Mouse (Mus musculus): ENCODE results near the gene Kif5c. TPM values are rescaled to one million over a fixed set of nuclear protein-coding genes. Genes with fewer than 3 reads are reported as not detected.
A peak's percentile ranks its signal among the peaks of the same experiment; 100 is the strongest.

Gene Kif5c
- total RNA-seq, 2 experiments from 2014 or later, result 8.2 to 14.3 TPM

- no peak for DNase-seq
Observed at GRCm38 (mm10) chr2:49720343-49720742, 101.2 kb downstream of the Kif5c start.

DNA sequence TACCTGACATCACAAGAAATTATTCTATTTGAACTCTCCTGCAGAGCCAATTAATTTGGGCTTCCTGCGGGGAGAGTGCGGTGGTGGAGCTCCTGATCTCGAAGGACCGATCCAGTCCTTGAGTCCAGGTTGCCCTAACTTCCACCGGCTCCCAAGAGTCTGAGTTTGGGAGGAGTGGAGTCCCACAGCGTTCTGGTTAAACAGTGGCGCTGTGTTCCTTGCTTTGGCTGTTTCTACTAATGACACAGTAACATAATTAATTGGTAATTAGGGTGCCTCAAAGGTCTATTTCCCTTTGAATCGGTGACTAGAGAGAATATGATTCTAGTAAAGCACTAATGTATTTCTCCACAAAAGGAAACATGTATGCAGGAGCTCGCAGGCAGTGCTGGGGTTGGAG, 103.2 kb downstream of the Kif5c start:
- DNase-seq, result no peak

DNA sequence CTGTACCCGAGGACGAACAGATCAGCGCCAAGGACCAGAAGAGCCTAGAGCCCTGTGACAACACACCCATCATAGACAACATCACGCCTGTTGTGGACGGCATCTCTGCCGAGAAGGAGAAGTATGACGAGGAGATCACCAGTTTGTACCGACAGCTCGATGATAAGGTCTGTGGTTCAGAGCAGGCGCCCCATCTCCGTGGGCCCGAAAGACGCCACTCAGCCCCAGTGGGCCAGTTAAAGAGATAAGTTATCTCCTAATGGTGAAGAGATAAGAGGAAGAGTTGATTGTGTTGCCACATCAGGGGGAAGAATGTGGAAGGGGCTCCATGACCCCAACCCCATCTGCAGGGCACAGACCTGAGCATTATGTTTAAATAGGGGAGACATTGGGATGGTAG, 103.9 kb downstream of the Kif5c start:
- DNase-seq, result no peak

DNA sequence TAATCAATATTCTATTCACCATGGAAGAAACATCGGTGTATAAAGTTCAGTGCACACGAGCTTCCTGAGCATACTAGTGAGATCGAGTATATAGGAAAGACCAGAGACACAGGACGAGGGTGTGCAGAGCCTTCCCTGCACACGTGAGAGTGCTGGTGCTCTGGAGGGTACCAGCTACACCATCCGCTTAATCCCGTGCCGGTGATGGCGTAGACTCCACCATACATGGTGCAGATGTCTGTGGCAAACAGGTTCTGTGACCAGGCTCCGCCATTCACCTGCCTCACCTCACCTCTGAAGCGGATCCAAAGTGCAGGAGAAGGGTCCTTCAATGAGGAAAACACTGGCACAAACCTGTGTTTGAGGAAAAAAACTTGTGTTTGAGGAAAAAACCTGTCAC, 107.6 kb downstream of the Kif5c start:
- DNase-seq, result no peak

GRCm38 (mm10) chr2:49727199-49727598, 108.1 kb downstream of the Kif5c start:
- DNase-seq, result peak; percentile 71

DNA sequence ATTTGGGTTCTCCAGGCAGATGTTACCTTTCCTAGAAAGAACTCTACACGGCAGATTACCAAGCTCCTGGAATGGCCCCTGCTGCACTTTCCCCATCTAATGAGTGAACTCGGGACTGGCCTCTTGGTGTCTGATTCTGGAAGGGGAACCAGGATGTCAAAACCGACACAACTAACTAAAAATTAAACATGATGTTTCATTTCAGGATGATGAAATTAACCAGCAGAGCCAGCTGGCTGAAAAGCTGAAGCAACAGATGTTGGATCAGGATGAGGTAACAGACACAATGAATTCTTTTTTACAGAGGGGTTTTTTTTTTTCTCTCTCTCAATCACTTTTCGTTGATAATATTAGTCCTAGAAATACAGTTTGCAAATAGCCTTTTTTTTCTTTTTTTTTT, 108.6 kb downstream of the Kif5c start:
- no peak for DNase-seq

DNA sequence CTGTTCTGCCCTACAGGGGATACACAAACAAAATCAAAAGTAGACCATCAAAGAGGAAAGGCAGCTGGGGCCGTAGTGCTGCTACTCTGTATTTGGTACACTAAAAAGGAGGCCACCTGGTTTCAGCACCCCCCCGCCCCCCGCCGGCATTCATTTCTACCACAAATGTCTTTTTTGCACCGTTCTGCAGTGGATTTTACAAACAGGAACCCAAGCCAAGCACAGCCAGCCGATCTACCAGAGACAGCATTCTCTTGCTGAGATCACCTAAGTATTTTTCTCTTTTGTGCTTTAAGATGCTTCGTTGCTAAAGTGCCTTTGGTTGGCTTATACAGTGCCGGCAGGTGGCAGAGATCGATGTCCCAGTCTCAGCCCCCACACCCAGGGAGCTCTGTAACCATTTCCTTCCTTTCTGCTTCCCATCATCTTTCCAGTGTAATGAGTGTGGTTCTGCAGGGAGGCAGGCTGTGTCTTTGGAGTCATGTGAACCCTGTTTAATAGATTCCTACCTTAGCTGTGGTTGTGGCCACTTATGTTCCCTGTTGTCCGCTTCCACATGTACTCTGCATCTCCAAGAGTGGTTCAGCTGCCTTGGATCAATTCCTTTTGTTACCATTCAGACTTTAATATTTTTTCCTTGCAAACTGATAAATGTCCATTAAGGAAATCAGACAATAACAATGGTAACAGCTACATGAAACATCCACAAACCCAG, 110.0 kb downstream of the Kif5c start:
- DNase-seq, result no peak

DNA sequence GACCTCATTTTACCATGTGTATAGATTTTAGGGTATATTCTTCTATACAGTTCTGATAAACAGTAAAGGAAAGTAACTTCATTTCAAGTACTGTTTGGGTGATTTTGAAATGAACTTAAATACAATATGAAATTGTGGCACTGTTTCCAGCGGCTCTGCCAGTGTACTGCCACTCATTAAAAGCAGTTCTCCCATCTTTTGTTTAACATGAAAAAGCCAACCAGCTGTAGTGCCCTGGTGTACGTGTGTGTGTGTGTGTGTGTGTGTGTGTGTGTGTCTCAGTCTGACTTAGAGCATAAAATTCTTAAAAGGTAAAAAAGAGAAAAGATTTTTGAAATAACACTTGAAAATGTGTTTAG, 110.5 kb downstream of the Kif5c start:
- DNase-seq, result no peak

- DNase-seq, result no peak
Observed at GRCm38 (mm10) chr2:49730183-49730582, 111.1 kb downstream of the Kif5c start.

- no peak for DNase-seq
Observed at GRCm38 (mm10) chr2:49732745-49733655, 113.9 kb downstream of the Kif5c start.

DNA sequence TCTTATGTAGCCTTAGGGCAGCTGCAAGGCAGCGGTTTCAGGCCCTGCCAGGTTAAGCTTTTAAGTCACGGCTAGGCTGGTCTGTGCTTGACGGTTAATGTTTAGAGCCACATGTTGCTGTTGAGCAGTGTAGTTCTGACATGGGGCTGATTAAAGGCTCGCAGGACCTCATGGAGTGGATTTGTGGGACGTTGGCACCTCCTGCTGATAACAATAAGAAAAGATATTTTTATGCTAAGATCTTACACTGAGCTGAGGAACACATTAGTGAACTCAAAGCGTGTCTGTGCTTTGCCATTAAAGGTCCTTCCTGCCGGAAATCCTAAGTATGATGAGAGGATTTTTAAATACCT, 114.5 kb downstream of the Kif5c start:
- no peak for DNase-seq

- peak; percentile 80 for DNase-seq
Observed at GRCm38 (mm10) chr2:49734013-49734780, 115.1 kb downstream of the Kif5c start.

- no peak for DNase-seq
Observed at GRCm38 (mm10) chr2:49735386-49735785, 116.3 kb downstream of the Kif5c start.

DNA sequence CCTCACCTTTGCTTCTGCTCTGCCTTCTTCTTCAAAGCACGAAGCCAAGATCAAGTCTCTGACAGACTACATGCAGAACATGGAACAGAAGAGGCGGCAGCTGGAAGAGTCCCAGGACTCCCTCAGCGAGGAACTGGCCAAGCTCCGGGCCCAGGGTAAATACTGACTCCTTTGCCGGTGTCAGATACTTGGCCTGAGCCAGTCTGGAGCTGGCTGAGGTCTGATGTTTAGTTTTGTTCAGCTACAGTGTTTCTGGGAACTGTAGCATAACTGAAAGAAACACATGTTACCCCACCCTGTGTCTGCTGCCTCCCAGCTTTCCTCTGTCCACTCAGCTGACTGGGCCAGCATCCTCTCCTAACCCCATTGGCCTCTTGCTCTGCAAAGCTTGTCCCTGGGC, 119.9 kb downstream of the Kif5c start:
- no peak for DNase-seq

DNA sequence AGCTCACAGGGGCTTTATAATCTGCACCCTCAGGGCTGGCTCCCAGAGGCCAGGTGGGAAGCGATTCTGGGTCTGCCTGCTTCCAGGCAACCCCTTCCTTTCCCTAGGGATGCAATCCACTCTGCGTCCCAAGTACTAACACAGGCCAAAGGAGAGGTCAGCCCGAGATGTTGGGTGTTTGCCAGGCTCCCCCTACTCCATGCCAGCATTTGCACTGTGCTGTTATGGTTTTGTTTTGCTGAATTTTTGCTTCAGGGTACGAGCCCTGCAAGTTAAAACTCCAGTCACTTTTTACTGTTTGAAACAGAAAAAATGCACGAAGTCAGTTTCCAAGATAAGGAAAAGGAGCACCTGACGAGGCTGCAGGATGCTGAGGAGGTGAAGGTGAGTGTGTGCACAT, 121.9 kb downstream of the Kif5c start:
- DNase-seq, result no peak

GRCm38 (mm10) chr2:49741895-49742734, 123.0 kb downstream of the Kif5c start:
- no peak for DNase-seq

GRCm38 (mm10) chr2:49742919-49743318, 123.8 kb downstream of the Kif5c start:
- no peak for DNase-seq

DNA sequence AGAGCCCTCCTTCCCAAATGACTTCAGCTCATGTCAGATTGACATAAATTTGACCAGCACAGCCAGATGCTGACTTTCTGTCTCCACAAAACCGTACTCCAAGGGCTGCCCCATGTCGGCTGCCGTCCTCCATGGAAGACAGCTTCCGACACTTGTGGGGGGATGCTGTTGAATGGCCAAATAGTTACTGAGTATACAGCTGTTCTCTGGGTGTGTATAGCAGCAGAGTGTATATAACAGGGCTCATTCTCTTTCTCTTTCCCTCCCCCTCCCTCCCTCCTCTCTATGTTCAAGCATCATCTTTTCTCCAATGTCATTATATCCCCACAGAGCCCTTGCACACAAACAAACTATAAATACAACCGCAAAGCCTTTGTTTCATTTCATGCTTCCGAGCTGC, 124.7 kb downstream of the Kif5c start:
- DNase-seq, result no peak

- peak; percentile 40 for DNase-seq
Observed at GRCm38 (mm10) chr2:49744251-49745093, 125.4 kb downstream of the Kif5c start.

DNA sequence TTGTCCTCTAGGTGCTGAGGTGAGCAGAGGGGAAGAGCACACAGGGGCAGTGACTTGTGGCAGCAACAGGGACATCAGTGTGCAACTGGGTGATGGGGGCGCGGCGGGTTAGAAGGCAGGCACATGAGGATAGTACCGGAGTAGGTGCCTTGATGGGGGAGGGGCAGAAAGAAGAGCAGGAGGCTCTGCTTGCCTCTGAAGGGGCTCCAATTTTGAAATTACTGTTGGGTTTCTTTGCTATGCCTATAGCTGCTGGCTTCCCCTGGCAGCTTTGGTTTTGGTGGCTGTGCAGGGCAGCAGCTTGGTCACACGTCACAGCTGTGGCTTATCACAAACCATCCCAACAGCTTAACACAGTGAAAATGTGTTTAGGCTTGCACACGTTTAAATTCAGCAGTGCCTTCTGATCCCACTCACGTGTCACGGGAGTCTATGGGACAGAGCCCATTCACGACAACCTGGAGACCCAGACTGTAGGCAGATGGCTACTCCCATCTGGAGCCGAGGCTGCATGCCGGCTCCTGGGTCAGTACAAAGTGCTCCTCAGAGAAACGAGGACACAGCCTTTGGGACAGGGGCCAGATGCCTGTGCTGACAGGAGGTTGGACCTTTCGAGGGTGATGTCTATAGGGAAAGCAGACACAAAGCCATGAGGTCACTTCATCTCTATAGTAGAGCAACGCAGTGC, 126.1 kb downstream of the Kif5c start:
- no peak for DNase-seq

Data from adrenal gland, postnatal 10 days (tissue).